Mouse (Mus musculus) mammary gland, adult 2 months (tissue): ENCODE results near the gene Olfr462. TPM values are rescaled to one million over a fixed set of nuclear protein-coding genes. Genes with fewer than 3 reads are reported as not detected.

ENCODE experiments used
- polyA plus RNA-seq: library from polyadenylated mRNA; depleted of rRNA; stranded (reverse); fragments of >200 nt; gene quantifications from 2 replicates; pipeline ENCODE4 v1.2.3, GENCODE M21; 2012; ENCODE audit warnings: low replicate concordance; rRNA removed

Gene Olfr462
- polyA plus RNA-seq: not detected in 2 replicates

GRCm38 (mm10) chr11:87892168-87892567, at the start of gene Olfr462:
TSS of gene Olfr462 (minus strand) at chr11:87892268.

GRCm38 (mm10) chr11:87920966-87921365, 28.9 kb upstream of the Olfr462 start, which contains the start of gene Olfr464:
TSS of gene Olfr464 (minus strand) at chr11:87920967.

GRCm38 (mm10) chr11:87897287-87897686, 5.2 kb upstream of the Olfr462 start, which contains the start of gene Olfr463:
TSS of gene Olfr463 (minus strand) at chr11:87897387.

GRCm38 (mm10) chr11:87875436-87875835, 16.6 kb downstream of the Olfr462 start, which contains the start of gene Epx:
TSS of gene Epx (minus strand) at chr11:87875536.

GRCm38 (mm10) chr11:87852690-87853596, 39.1 kb downstream of the Olfr462 start, which contains the start of gene Mks1:
TSS of gene Mks1 (plus strand) at chr11:87853215.

Other genes with a start within 250 kb of the Olfr462 start
- gene Rnf43, start 229.5 kb downstream of the Olfr462 start, polyA plus RNA-seq: 5.3 and 9.0 TPM in 2 replicates
- 43.3 and 78.5 TPM in 2 replicates for gene Supt4a, start 154.7 kb downstream of the Olfr462 start, polyA plus RNA-seq
- 3.8 and 4.8 TPM in 2 replicates for gene Tspoap1, start 131.7 kb downstream of the Olfr462 start, polyA plus RNA-seq
- gene Mpo, start 98.7 kb downstream of the Olfr462 start, polyA plus RNA-seq: 1.5 and 1.9 TPM in 2 replicates
- gene Lpo, start 64.0 kb downstream of the Olfr462 start, polyA plus RNA-seq: 0.11 and 0.14 TPM in 2 replicates
- 13.6 and 14.6 TPM in 2 replicates for gene Mks1, start 39.1 kb downstream of the Olfr462 start, polyA plus RNA-seq
- gene Epx, start 16.7 kb downstream of the Olfr462 start, polyA plus RNA-seq: 0.07 and 0.42 TPM in 2 replicates
- not detected in 2 replicates for gene Olfr463, start 5.1 kb upstream of the Olfr462 start, polyA plus RNA-seq
- gene Olfr464, start 28.7 kb upstream of the Olfr462 start, polyA plus RNA-seq: not detected in 2 replicates
- 61.7 and 97.8 TPM in 2 replicates for gene Dynll2, start 95.3 kb upstream of the Olfr462 start, polyA plus RNA-seq
- gene Srsf1, start 155.1 kb upstream of the Olfr462 start, polyA plus RNA-seq: 68.3 and 160 TPM in 2 replicates
- 15.1 and 28.3 TPM in 2 replicates for gene Vezf1, start 176.0 kb upstream of the Olfr462 start, polyA plus RNA-seq
- 40.3 and 40.6 TPM in 2 replicates for gene Cuedc1, start 205.8 kb upstream of the Olfr462 start, polyA plus RNA-seq